Mouse (Mus musculus) ES-E14 (cell line): ENCODE measurements around the gene Nav2.

Experiments
- CHD2 ChIP-seq: IDR thresholded peaks from 2 replicates; pipeline ENCODE4 v1.6.1; 2014; ENCODE audit warnings: mild to moderate bottlenecking, low read depth, low read length, inconsistent platforms
- ZC3H11A ChIP-seq: IDR thresholded peaks from 2 replicates; pipeline ENCODE4 v1.6.1; 2012; ENCODE audit warnings: low read depth, mild to moderate bottlenecking, inconsistent platforms, low read length, borderline replicate concordance

GRCm38 (mm10) chr7:49396202-49396601 is 487.7 kb downstream of the Nav2 start:
- TF ChIP-seq ZC3H11A (no peak), CHD2 (no peak)
